Mouse (Mus musculus): ENCODE data around the gene Ndrg3.
A peak's percentile ranks its signal among the peaks of the same experiment; 100 is the strongest.

Ndrg3 gene

DNA sequence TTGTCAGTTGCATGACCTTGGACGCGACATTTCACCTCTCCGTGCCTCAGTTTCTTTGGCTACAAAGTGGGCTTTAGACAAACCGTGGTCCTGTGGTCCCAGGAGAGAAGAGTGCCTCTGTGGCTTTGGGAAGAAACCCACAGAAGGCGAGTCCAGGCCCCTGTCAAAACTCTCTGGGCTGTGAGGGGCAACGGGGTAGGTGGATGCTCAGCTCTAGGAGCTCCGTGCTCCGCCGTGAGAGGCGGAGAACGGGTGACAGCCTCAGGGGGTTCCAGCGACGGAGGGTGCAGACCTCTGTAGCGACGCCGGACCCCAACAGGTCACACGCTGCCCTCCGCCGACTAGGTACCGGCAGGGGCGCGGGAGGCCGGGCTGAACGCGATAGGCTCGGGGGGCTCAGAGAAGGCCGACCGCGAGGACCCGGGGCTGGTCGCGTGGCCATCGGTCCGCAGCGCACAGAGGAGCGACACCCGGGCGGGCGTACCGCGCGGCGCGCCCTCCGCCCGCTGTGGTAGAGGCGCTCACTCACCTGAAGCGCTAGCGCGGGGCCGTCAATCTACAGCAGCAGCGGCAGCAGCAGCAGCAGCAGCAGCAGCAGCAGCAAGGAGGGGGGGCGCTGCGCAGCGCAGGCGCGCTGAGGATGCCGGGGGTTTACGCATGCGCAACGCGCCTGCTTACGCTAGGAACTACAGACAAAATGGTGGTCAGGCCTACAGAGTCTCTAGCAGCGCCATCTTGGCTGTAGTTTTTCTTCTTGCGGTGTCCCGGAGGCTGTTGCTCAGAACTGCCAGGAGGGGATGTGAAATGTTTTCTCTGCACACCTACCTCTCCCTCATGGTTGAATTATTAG is at the start of gene Ndrg3:
TSS of gene Ndrg3 (minus strand) at position 587 of the 850 bp plus-strand sequence.
- peak; percentile 98 for DNase-seq (ENCODE audit: low spot score in 2 of 2)

DNA sequence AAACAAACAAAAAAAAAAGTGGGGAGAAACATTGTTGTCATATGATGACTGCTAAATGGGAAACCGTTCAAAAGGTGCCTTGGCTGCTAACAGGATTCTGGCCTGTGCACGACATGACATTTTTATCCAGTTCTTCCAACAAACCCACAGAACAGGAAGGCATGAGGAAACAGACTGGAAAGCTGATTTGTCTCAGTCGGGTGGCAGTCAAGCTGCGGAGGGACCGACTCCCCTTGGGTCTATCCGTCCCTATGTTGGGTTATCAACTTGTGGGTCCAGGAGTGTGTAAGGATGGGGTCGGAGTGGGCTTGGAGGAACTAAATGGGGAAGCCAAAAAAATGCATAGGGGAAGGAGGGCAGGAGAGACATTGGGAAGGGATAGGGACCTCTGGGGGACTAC is 49.6 kb upstream of the Ndrg3 start:
- no peak for DNase-seq (ENCODE audit: low spot score in 2 of 2)

DNA sequence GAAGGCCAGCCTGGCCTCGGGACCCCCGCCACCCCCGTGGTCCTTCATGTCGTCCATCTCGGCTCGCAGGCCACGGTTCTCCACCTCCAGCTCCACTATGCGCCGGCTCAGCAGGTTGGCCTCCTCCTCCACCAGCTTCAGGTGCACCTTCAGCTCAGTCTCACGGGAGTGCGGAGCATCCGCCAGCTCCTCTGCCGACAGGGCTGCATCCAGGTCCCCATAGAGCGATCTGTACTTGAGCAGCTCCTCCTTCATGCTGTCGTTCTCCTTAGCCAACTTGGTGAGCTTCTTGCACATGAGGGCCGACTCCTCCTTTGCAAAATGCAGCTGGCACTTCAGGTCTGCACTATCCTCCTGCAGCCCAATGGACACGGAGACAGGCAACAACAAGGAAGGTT is 48.8 kb upstream of the Ndrg3 start:
- DNase-seq (ENCODE audit: low spot score in 2 of 2): no peak

DNA sequence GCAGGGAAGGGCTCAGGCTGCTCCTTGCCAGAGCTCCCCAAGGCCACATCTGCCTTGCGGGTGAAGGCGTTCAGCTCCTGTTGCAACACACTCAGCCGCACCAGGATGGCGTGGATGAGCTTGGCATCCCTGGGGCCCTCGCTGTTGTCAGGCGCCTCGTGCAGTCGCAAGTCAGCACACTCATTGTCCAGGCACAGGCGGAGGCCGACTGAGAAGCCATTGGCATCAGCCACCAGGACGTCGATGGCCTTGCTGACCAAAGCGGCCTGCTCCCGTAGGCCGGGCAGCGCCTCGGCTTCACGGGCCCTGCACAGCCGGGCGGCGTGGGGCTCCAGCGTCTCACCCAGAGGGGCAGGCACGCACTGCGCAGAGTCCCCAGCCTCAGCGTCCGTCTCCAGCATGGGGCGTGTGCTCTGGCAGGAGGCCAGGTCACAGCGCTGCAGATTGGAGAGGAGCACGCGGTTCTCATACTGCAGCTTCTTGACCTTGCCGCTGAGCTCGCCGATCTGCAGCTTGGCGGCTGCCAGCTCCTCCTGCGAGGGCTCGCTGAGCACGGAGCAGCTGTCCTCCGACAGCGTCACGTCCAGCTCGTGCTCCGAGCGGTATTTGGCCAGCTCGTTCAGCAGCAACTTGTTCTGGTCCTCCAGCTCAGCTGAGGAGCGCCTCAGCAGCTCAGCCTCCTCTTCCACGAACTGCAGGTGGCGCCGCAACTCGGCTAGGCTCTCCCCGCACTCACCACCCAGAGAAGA is 48.2 kb upstream of the Ndrg3 start:
- no peak for DNase-seq (ENCODE audit: low spot score in 2 of 2)

DNA sequence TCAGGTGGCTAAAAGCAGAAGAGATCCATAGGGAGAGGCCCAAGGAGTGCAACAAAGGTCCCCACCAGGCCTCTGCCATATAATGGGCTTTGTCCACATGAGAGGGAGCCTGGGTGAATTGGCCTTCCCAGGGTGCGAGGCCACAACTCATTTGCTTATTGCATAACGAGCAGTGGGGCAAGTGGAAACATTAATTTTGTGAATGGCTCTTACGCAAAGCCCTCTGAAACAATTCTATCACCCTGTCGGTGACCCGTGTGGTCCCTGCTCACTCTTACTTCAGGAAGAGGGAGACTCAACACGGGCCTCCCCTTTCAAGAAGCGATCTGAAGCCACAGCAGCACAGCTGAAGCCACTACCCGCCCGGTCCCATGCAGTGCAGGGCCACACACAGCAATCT is 45.4 kb upstream of the Ndrg3 start:
- DNase-seq (ENCODE audit: low spot score in 2 of 2): no peak

DNA sequence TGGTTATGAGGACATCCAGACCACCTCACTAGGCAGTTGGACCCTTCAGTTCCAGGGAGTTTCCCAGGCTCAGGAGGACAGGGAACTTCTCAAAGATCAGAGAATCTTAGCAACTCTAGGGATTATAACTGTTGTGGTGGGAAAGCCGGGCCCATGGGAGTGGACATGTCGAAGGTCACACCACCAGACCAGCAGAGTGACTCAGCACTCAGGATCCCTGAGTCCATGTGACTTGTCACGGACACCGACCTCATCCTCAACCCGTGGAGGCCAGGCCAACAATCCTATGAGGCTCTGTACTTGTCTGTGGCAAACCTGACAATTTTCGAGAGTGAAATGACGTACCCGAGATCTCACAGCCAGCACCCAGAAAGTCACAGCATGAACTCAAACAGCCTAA is 44.5 kb upstream of the Ndrg3 start:
- no peak for DNase-seq (ENCODE audit: low spot score in 2 of 2)

DNA sequence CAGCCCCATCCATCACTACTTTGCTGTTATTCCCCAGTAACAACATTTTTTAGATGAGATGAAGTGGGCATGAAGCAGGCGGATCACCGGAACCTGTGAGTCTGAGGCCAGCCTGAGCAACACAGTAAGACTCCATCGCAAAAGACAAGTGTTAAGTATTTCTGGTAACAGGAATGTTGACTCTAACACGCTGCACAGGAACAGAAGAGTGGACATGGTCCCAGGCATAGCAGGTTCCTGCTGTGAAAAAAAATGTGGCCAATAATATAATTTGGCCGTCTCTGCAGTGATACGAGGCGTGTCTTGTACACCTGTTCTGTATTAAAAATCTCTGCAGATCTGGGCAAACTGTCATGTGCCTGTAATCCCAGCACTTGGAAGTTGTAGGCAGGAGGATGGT is 43.5 kb upstream of the Ndrg3 start:
- DNase-seq (ENCODE audit: low spot score in 2 of 2): no peak

DNA sequence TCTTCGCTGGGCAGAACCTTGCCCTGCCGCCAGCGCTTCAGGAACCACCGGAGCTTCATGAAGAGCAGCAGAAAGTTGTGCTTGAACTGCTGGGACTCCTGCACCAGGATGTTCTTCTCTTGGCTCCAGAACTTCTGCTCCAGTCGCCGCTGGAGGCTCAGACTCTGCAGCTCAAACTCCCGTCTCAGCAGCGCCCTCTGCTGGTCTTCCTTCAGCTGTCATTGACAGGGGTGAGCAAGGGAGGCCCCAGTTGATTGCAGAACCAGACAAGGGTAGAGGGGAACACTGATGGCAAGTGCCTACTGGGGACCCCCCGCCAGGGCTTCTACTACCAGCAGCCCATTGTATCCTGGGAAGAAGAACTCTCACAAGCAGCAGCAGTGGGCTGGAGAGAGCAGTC is 38.9 kb upstream of the Ndrg3 start:
- DNase-seq (ENCODE audit: low spot score in 2 of 2): peak; percentile 51 to 87

DNA sequence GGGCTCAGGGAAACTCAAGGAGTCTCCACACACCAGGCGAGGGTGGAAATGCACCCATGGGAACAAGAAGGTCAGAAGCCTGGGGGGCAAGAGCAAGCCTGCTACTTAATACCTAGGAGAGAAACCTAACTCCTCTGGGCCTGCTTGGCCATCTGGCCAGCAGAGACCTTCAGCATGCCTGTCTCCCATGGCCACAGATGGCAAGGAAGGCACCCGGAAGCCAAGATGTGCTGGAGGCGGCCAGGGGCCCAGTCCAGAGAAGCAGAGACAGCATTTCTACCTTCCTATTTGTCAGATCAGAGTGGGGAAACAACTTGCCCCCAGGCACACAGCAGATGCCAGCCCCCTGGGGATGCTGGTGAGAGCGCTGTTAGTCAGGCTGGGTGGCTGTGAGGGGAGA is 36.4 kb upstream of the Ndrg3 start:
- DNase-seq (ENCODE audit: low spot score in 2 of 2): no peak

DNA sequence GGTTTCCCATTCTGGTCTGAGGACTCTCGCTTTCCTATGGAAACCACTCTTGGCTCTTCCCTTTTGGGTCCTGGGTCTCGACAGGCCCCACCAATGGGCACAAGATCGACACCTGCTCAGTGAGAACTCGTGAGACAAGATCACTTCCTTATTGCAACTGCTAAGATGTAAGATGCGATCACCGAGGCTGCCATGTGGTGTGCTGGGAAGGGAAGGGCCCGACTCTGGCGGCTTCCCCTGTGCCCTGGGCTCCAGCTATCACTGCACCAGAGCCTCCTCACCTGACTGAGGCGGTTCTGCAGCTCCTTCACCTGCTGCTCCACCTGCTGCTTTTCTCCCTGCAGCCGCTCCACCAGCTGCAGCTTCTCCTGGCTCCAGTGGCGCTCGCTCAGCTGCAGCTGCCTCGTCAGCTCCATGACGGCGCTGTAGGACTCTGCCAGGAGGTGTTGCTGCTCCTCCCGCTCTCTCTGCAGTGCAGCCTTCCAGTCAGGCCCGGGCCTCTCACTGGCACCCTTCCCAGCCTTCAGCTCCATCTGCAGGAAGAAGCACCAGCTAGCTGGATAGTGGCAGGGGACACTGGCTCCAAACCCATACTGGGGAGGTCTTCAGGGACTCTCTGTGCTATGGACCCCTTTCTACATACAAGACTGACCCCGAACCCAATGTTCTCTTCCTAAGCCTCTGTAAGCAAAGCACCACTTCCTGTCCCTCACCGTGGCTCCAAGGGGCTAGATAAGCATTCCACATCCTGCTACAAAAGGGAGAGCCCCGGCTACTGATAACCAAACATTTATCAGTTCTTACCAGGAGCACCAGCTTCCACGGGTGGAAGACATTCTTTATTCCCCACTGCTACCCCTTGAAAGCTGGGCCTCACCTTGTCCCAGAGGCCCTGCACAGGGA is 35.5 kb upstream of the Ndrg3 start:
- DNase-seq (ENCODE audit: low spot score in 2 of 2): no peak

DNA sequence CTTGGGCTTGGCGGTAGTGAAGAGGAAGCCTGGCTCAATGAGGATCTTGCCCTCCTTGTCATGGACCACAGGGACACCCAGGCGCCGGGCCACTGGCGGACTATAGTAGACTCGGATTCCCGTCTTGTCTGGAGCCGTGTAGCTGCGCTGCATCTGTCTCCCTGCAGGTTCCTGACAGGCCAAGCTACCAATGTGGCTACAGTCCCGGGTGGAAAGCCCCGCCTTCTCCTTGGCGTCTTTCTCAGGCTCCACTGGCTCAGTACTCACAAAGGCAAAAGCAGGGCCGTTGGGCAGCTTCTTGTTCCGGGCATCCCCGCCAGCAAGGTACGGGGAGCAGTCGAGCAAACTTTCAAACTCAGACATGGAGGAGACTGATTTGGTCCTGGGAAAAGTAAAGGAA is 29.3 kb upstream of the Ndrg3 start:
- no peak for DNase-seq (ENCODE audit: low spot score in 2 of 2)

DNA sequence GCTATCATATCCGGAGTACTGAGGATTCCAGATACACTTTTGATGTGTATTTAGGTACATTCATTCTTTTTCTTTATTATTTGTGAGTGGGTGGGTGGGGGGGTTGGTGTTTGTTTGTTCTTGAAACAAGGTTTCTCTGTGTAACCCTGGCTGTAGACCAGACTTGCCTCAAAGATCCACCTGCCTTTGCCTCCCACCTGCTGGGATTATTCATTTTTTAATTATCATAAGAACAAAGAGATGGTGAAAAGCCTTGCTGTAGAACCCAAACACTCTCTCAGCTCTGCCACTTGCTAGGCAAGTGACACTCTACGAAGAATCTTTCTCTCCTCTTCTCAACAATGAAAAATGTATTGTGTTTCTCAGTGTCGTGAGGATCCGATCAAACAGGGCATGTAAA is 27.4 kb upstream of the Ndrg3 start:
- DNase-seq (ENCODE audit: low spot score in 2 of 2): no peak

DNA sequence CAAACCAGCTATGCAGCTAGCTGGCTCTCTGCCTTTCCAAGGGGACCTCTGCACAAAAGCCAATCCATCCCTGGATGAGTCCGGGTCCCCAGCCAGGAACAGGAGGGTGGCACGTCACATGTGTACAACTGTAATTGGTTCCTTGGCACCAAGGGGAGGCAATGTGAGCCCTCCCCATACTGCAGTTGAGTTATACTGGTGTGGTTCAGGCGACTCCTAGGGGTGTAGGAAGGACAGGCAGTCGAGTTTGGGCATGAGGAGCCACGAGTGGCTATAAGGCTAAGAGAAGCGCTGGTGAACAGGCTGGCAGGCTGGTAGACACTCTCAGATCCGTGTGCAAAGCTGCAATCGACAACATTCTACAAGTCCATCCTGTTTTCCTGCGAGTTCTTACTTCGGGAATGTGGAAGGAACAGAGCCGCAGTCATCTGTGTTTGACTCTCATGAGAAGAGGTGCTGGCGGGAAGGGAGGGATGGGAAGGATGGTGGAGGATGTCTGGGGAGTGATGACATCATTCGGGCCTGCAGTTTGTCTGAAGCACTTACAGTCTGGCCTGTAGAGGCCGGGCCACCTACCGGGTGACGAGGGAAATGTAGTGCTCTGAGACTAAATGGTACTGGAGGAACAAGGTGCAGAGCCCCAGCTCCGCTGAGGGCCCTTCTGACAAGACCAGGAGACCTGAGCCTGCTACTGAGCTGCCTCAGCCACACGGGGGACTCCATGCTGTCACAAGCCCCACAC is 24.8 kb upstream of the Ndrg3 start:
- no peak for DNase-seq (ENCODE audit: low spot score in 2 of 2)

DNA sequence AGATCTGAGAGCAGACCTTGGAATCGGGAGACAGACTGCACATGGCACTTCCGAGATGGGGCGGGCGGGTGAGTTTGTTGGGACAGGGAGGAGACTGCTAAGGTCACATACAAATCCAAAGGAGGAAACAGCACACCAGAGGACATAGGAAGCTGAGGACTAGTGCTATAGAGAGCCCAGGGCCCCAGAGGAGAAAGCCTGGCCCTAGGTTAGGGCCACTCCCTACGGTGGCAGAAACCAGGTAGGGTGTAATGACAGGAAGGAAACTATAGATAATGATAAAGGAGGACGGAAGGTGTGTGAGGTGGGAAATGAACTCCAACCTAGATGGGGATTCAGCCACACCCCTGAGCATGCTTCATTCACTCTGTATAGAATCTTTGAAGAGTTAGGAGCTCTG is 20.5 kb upstream of the Ndrg3 start:
- no peak for DNase-seq (ENCODE audit: low spot score in 2 of 2)

DNA sequence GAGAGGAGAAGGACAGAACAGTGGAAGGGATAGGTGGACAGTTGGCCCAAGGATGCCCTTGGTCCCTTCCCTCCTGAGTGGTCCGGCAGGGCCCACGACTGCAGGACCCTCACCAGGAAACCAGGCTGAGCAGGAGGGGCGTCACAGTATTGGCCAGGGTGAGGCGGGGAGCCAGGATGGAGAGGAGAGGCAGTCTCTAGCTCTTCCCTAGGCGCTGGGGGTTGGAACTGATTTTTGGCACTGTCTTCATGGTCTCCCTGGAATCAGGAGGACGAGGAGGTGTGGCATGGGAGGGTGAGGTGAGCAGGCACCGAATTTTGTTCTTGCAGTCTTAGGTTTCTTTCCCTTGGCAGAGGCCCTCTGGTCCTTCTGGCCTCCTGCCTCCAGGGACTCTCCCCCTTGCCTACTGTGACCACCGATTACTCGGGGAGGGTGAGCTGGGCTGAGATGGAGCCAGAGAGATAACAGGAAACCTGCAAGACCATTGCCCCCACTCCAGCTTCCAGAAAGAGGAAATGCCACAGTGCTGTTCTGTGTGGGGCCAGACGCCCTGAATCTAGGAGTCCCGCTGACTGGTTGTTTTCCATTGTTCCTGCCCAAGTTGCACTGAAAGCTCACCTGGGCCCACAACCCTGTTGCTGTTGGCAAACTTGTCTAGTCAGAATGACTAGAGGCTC is 18.9 kb upstream of the Ndrg3 start:
- no peak for DNase-seq (ENCODE audit: low spot score in 2 of 2)

DNA sequence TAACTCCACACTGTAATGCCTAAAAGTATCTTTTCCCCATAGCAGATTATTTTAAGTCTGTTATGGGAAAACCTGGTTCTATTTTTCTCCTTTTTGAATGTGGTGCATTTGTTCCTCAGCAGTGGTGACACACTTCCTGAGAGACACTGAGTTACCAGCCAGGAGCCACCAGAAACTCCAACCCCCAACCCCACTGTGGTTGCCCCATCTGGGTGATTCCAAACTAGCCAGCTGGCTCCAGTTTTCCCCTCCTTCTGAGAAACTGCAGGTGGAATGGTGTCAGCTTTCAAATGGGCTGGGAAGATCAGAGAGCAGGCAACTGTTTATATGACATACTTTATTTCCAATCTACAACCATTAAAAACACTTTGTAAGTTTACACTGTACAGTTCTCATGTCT is 18.3 kb upstream of the Ndrg3 start:
- DNase-seq (ENCODE audit: low spot score in 2 of 2): no peak

DNA sequence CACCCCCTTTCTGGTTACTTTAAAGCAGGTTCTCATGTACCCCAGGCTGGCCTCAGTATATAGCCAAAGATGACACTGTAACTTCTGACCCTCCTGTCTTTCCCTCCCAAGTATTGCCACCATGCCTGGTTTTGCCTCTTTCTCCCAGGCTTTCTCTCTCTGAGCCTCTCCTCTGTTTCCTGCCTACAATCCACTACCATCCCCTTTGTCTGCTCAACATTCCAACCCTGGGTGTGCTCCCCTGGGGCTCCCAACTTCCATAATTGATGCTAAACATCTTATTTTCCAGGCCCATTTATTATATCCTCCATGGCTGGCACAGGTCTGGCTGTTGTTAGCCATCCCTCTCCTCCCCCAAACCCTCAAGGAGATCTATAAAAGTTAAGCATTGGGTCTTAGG is 16.7 kb upstream of the Ndrg3 start:
- DNase-seq (ENCODE audit: low spot score in 2 of 2): no peak

DNA sequence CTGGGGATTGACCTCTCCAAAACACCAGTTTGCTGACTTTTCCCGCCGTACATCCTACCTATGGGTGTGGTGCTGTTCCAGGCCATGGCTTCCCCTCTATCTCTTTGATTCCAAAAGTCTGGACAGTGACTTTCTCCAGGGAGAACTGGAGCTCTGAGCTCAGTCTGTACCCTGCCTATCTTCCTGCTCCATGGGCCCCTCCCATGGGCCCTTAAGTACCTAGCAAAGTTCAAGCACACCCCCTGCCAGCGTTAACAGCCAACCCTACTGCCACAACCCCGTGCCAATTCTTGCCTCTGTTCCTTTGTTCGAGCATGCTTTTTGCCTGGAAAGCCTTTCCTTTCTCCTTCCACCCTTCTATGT is 15.4 kb upstream of the Ndrg3 start:
- no peak for DNase-seq (ENCODE audit: low spot score in 2 of 2)

DNA sequence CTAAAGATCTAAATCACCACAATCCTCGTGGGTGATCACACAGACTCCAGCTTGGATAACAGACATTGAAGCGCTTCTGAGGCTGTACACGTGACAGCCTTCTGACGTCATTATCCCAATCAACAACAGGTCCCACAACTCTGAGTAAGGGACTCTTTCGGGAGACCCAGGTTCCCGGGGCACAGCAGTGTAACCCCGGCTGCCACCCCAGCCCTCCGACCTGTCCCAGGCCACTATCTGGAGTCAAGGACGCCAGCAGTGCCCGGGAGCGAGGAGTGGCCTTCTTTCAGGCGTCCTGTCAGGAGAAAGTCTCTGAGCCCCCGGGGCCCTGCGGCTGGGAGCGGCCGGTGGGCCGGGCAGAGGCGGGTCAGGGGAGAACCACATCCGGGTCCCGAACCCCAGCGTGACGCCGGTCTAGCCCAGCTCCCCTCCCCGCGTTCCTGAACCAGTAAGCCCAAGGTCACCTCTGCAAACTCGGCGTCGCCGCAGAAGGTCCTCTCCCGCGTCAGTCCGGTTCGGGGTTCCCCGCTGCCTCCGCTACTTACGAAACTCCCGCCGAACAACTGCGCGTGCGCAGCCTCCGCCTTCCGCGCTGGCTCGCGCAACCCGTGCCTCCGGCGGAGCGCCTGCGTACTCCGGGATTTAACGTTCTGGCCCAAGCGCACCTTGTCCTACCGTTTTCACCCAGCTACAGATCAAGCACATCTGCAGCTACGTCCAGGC is 14.8 kb upstream of the Ndrg3 start, which contains the start of gene Dsn1:
TSS of gene Dsn1 (minus strand) at position 644 of the 723 bp plus-strand sequence.
- DNase-seq (ENCODE audit: low spot score in 2 of 2): peak; percentile 69 to 90

DNA sequence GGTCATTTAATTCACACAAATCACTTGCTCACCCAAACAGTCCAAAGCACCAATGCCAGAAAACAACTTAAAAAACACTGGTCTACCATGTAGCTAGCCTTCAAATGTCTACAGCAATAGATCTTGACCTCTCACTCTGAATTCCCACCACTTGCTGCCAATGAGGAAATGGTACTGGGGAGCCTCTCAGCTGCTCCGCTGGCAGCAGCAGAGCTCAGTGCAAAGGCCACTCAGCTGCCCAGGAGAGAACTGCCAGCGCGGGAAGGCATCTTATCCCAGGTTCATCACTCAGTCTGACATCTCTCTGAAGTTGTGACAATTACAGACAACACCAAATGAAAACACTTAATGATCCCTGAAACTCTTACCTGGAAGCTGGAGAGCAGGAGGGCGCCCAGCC is 10.5 kb upstream of the Ndrg3 start:
- no peak for DNase-seq (ENCODE audit: low spot score in 2 of 2)

All from thymus, postnatal 10 days (tissue).